Mouse (Mus musculus): ENCODE results near the gene Nhlrc4.
A peak's percentile ranks its signal among the peaks of the same experiment; 100 is the strongest.

Nhlrc4 gene

GRCm38 (mm10) chr17:25958771-25959494 lies 14.2 kb upstream of the Nhlrc4 start:
- DNase-seq (ENCODE audit: extremely low read depth, low read depth), result no peak

- no peak for DNase-seq (ENCODE audit: extremely low read depth, low read depth)
Measured at GRCm38 (mm10) chr17:25957586-25958051, 12.9 kb upstream of the Nhlrc4 start.

- no peak for DNase-seq (ENCODE audit: extremely low read depth, low read depth)
Measured at GRCm38 (mm10) chr17:25956631-25957030, 11.9 kb upstream of the Nhlrc4 start.

- DNase-seq (ENCODE audit: extremely low read depth, low read depth), result no peak
Measured at GRCm38 (mm10) chr17:25956201-25956600, 11.4 kb upstream of the Nhlrc4 start.

- no peak for DNase-seq (ENCODE audit: extremely low read depth, low read depth)
Measured at GRCm38 (mm10) chr17:25955736-25956135, 11.0 kb upstream of the Nhlrc4 start.

GRCm38 (mm10) chr17:25954671-25955070 lies 9.9 kb upstream of the Nhlrc4 start:
- DNase-seq (ENCODE audit: extremely low read depth, low read depth), result no peak

GRCm38 (mm10) chr17:25953161-25953560 lies 8.4 kb upstream of the Nhlrc4 start:
- DNase-seq (ENCODE audit: extremely low read depth, low read depth), result no peak

- DNase-seq (ENCODE audit: extremely low read depth, low read depth), result no peak
Measured at GRCm38 (mm10) chr17:25951803-25952623, 7.3 kb upstream of the Nhlrc4 start, which contains the start of gene A930017K11Rik. A930017K11Rik (minus strand) TSS chr17:25952565.

GRCm38 (mm10) chr17:25951225-25951802 lies 6.6 kb upstream of the Nhlrc4 start:
- no peak for DNase-seq (ENCODE audit: extremely low read depth, low read depth)

GRCm38 (mm10) chr17:25950706-25951105 lies 5.9 kb upstream of the Nhlrc4 start:
- no peak for DNase-seq (ENCODE audit: extremely low read depth, low read depth)

- no peak for DNase-seq (ENCODE audit: extremely low read depth, low read depth)
Measured at GRCm38 (mm10) chr17:25949981-25950380, 5.2 kb upstream of the Nhlrc4 start.

GRCm38 (mm10) chr17:25948051-25948450 lies 3.3 kb upstream of the Nhlrc4 start:
- no peak for DNase-seq (ENCODE audit: extremely low read depth, low read depth)

- DNase-seq (ENCODE audit: extremely low read depth, low read depth), result no peak
Measured at GRCm38 (mm10) chr17:25947576-25947975, 2.8 kb upstream of the Nhlrc4 start.

GRCm38 (mm10) chr17:25946891-25947290 lies 2.1 kb upstream of the Nhlrc4 start:
- DNase-seq (ENCODE audit: extremely low read depth, low read depth), result no peak

GRCm38 (mm10) chr17:25946349-25946748 lies 1.6 kb upstream of the Nhlrc4 start:
- no peak for DNase-seq (ENCODE audit: extremely low read depth, low read depth)

GRCm38 (mm10) chr17:25945517-25946155 lies 875 bp upstream of the Nhlrc4 start:
- DNase-seq (ENCODE audit: extremely low read depth, low read depth), result no peak

GRCm38 (mm10) chr17:25943769-25944168 lies 992 bp downstream of the Nhlrc4 start:
- DNase-seq (ENCODE audit: extremely low read depth, low read depth), result no peak

GRCm38 (mm10) chr17:25943221-25943620 lies 1.5 kb downstream of the Nhlrc4 start:
- DNase-seq (ENCODE audit: extremely low read depth, low read depth), result no peak

GRCm38 (mm10) chr17:25942597-25943151 lies 2.1 kb downstream of the Nhlrc4 start:
- DNase-seq (ENCODE audit: extremely low read depth, low read depth), result peak; percentile 91

GRCm38 (mm10) chr17:25941511-25942241 lies 3.1 kb downstream of the Nhlrc4 start:
- DNase-seq (ENCODE audit: extremely low read depth, low read depth), result peak; percentile 49

GRCm38 (mm10) chr17:25934526-25934925 lies 10.2 kb downstream of the Nhlrc4 start:
- no peak for DNase-seq (ENCODE audit: extremely low read depth, low read depth)
